Mouse (Mus musculus) limb, embryonic 13.5 days (tissue): ENCODE measurements around the gene Dgcr6. TPM values are rescaled to one million over a fixed set of nuclear protein-coding genes. Genes with fewer than 3 reads are reported as not detected.
"Not testable (repeated sequence)": the region's sequence is repeated elsewhere in the genome, so short reads cannot be mapped to it uniquely, and the experiment has no call there.

Experiments used
- ATAC-seq: fragments of 200-750 bp; cut with Nextera tagmentation; 2 replicates; pipeline ENCODE4 v1.8.0; 2017; ENCODE audit warnings: low read depth, moderate number of reproducible peaks, moderate TSS enrichment; ENCODE audit not compliant: low FRiP score
- H3K27ac ChIP-seq: fragments of 300-500 bp; sonication (generic); 2 replicates; pipeline ENCODE4 v1.5.1; 2015; ENCODE audit warnings: inconsistent platforms, mild to moderate bottlenecking, moderate library complexity
- H3K27me3 ChIP-seq: fragments of 300-500 bp; sonication (generic); 2 replicates; pipeline ENCODE4 v1.6.1; 2015; ENCODE audit warnings: mild to moderate bottlenecking, inconsistent platforms
- H3K36me3 ChIP-seq: fragments of 300-500 bp; sonication (generic); 2 replicates; pipeline ENCODE4 v1.6.1; 2015; ENCODE audit warnings: inconsistent platforms, mild to moderate bottlenecking, moderate library complexity
- H3K4me1 ChIP-seq: fragments of 300-500 bp; sonication (generic); 2 replicates; pipeline ENCODE4 v1.6.1; 2015; ENCODE audit warnings: inconsistent platforms
- H3K4me2 ChIP-seq: fragments of 300-500 bp; sonication (generic); replicated peaks from 2 replicates; pipeline ENCODE4 v1.6.1; 2015; ENCODE audit warnings: inconsistent platforms, mild to moderate bottlenecking, moderate library complexity
- H3K4me3 ChIP-seq: fragments of 300-500 bp; sonication (generic); 2 replicates; pipeline ENCODE4 v1.5.1; 2015; ENCODE audit warnings: moderate library complexity, mild to moderate bottlenecking, inconsistent platforms
- H3K9ac ChIP-seq: fragments of 300-500 bp; sonication (generic); 2 replicates; pipeline ENCODE4 v1.6.1; 2015; ENCODE audit warnings: mild to moderate bottlenecking, inconsistent platforms
- H3K9me3 ChIP-seq: fragments of 300-500 bp; sonication (generic); 2 replicates; pipeline ENCODE4 v1.6.1; 2016; ENCODE audit warnings: inconsistent platforms
- WGBS: fragments of 180-500 bp; shearing (Covaris S2); methylation state at CpG from one replicate; pipeline ENCODE4 v1.1.7; 2015; 5-methylcytosine and 5-hydroxymethylcytosine counted together
- polyA plus RNA-seq: library from polyadenylated mRNA; unstranded; fragments of >200 nt; fragmentation: Nextera tagmentation; extraction: Ambion mirVana; gene quantifications from 2 replicates; pipeline ENCODE4 v1.2.1, GENCODE M21; 2015

Gene Dgcr6
- polyA plus RNA-seq, result 113 and 115 TPM in 2 replicates

GRCm38 (mm10) chr16:18052731-18053202 is at the start of gene Dgcr6:
Gene Dgcr6 (plus strand): TSS chr16:18052860.
- no peak within 1 kb of the TSS for H3K4me3 ChIP-seq
- H3K27ac ChIP-seq, result no peak within 1 kb of the TSS
- H3K27me3 ChIP-seq, result 0 out of 2 replicates have a peak, but pooled peaks cover 3% of the 10 kb centered on the region
- peaks cover 7% of the 10 kb centered on the region for H3K4me1 ChIP-seq
- ATAC-seq, result peak; percentile 75; the same call in 1 of the 2 replicates
- H3K36me3 ChIP-seq, result no peaks in the 10 kb centered on the region
- peak within 1 kb of the TSS; percentile 39 for H3K4me2 ChIP-seq
- 11% methylated on average over 11 of the region's 11 CpGs for WGBS
- no peaks in the 10 kb centered on the region for H3K9me3 ChIP-seq
- H3K9ac ChIP-seq, result no peak within 1 kb of the TSS

GRCm38 (mm10) chr16:18004589-18004988 is 48.1 kb upstream of the Dgcr6 start:
- no peak for ATAC-seq
- Histone ChIP-seq H3K36me3 (no peaks in the 10 kb centered on the region), H3K9ac (no peak overlapping the region), H3K4me3 (no peak overlapping the region), H3K4me2 (no peak overlapping the region), H3K4me1 (no peaks in the 10 kb centered on the region), H3K27me3 (no peaks in the 10 kb centered on the region), H3K27ac (no peak overlapping the region), H3K9me3 (no peaks in the 10 kb centered on the region)
- WGBS, result 76% methylated on average over 5 of the region's 5 CpGs

- Histone ChIP-seq H3K4me3 (no peak overlapping the region), H3K4me1 (no peaks in the 10 kb centered on the region), H3K9me3 (no peaks in the 10 kb centered on the region), H3K4me2 (no peak overlapping the region), H3K9ac (no peak overlapping the region), H3K36me3 (no peaks in the 10 kb centered on the region), H3K27ac (no peak overlapping the region), H3K27me3 (no peaks in the 10 kb centered on the region)
- no peak for ATAC-seq
- 64% methylated on average over 4 of the region's 4 CpGs for WGBS
Measured at GRCm38 (mm10) chr16:18007083-18007482, 45.6 kb upstream of the Dgcr6 start.

- no peak overlapping the region for H3K4me2 ChIP-seq
- no peak overlapping the region for H3K9ac ChIP-seq
- no peaks in the 10 kb centered on the region for H3K4me1 ChIP-seq
- no peaks in the 10 kb centered on the region for H3K9me3 ChIP-seq
- no peak overlapping the region for H3K4me3 ChIP-seq
- no peaks in the 10 kb centered on the region for H3K27me3 ChIP-seq
- no peak overlapping the region for H3K27ac ChIP-seq
- no peaks in the 10 kb centered on the region for H3K36me3 ChIP-seq
- 74% methylated on average over 6 of the region's 6 CpGs for WGBS
- no peak for ATAC-seq
Measured at GRCm38 (mm10) chr16:18011101-18011500, 41.6 kb upstream of the Dgcr6 start.

- not testable (repeated sequence) for ATAC-seq, H3K36me3 ChIP-seq
- 71% methylated on average over 4 of the region's 4 CpGs for WGBS
Measured at GRCm38 (mm10) chr16:18016482-18016881, 36.2 kb upstream of the Dgcr6 start.

GRCm38 (mm10) chr16:18022780-18023557 is 29.7 kb upstream of the Dgcr6 start:
- 65% methylated on average over 8 of the region's 8 CpGs for WGBS

More at GRCm38 (mm10) chr16:18016482-18016881, 36.2 kb upstream of the Dgcr6 start:
- H3K9ac ChIP-seq, H3K27me3 ChIP-seq, H3K4me1 ChIP-seq, H3K4me3 ChIP-seq, H3K27ac ChIP-seq, H3K9me3 ChIP-seq, H3K4me2 ChIP-seq: not testable (repeated sequence)

GRCm38 (mm10) chr16:18027371-18027770 is 25.3 kb upstream of the Dgcr6 start:
- Histone ChIP-seq H3K4me2 (no peak overlapping the region), H3K36me3 (no peaks in the 10 kb centered on the region), H3K9ac (no peak overlapping the region), H3K9me3 (no peaks in the 10 kb centered on the region), H3K4me1 (no peaks in the 10 kb centered on the region), H3K27ac (no peak overlapping the region), H3K27me3 (no peaks in the 10 kb centered on the region), H3K4me3 (no peak overlapping the region)
- WGBS, result 61% methylated on average over 2 of the region's 2 CpGs
- ATAC-seq, result no peak

More at GRCm38 (mm10) chr16:18022780-18023557, 29.7 kb upstream of the Dgcr6 start:
- no peak overlapping the region for H3K4me3 ChIP-seq
- no peak overlapping the region for H3K4me2 ChIP-seq
- no peak for ATAC-seq
- H3K27ac ChIP-seq, result no peak overlapping the region
- no peaks in the 10 kb centered on the region for H3K9me3 ChIP-seq
- H3K9ac ChIP-seq, result no peak overlapping the region
- H3K27me3 ChIP-seq, result no peaks in the 10 kb centered on the region
- H3K36me3 ChIP-seq, result no peaks in the 10 kb centered on the region
- H3K4me1 ChIP-seq, result no peaks in the 10 kb centered on the region

- no peak for ATAC-seq
- no peak overlapping the region for H3K4me2 ChIP-seq
- H3K9me3 ChIP-seq, result no peaks in the 10 kb centered on the region
- H3K4me3 ChIP-seq, result no peak overlapping the region
- H3K27ac ChIP-seq, result no peak overlapping the region
- no peaks in the 10 kb centered on the region for H3K27me3 ChIP-seq
- no peak overlapping the region for H3K9ac ChIP-seq
- no peaks in the 10 kb centered on the region for H3K4me1 ChIP-seq
- WGBS, result 51% methylated on average over 2 of the region's 2 CpGs
- H3K36me3 ChIP-seq, result no peaks in the 10 kb centered on the region
Measured at GRCm38 (mm10) chr16:18031752-18032151, 20.9 kb upstream of the Dgcr6 start.

- Histone ChIP-seq H3K27ac (no peak overlapping the region), H3K4me3 (no peak overlapping the region), H3K9me3 (no peaks in the 10 kb centered on the region), H3K4me1 (no peaks in the 10 kb centered on the region), H3K9ac (no peak overlapping the region), H3K36me3 (no peaks in the 10 kb centered on the region), H3K4me2 (no peak overlapping the region), H3K27me3 (peaks cover 12% of the 10 kb centered on the region; the same call in 1 of the 2 replicates)
- ATAC-seq, result no peak
- 79% methylated on average over 4 of the region's 4 CpGs for WGBS
Measured at GRCm38 (mm10) chr16:18033289-18033688, 19.4 kb upstream of the Dgcr6 start.

GRCm38 (mm10) chr16:18034286-18034685 is 18.4 kb upstream of the Dgcr6 start:
- 62% methylated on average over 4 of the region's 4 CpGs for WGBS

GRCm38 (mm10) chr16:18036425-18036955 is 16.2 kb upstream of the Dgcr6 start:
- H3K4me3 ChIP-seq, result no peak overlapping the region
- ATAC-seq, result no peak
- H3K27ac ChIP-seq, result no peak overlapping the region
- no peak overlapping the region for H3K4me2 ChIP-seq
- no peaks in the 10 kb centered on the region for H3K9me3 ChIP-seq
- peaks cover 16% of the 10 kb centered on the region; the same call in 1 of the 2 replicates for H3K27me3 ChIP-seq
- 15% methylated on average over 16 of the region's 16 CpGs for WGBS
- no peak overlapping the region for H3K9ac ChIP-seq
- no peaks in the 10 kb centered on the region for H3K36me3 ChIP-seq
- H3K4me1 ChIP-seq, result no peaks in the 10 kb centered on the region

More at GRCm38 (mm10) chr16:18034286-18034685, 18.4 kb upstream of the Dgcr6 start:
- H3K9ac ChIP-seq, result no peak overlapping the region
- no peaks in the 10 kb centered on the region for H3K9me3 ChIP-seq
- no peak overlapping the region for H3K4me2 ChIP-seq
- no peaks in the 10 kb centered on the region for H3K36me3 ChIP-seq
- H3K4me3 ChIP-seq, result no peak overlapping the region
- peaks cover 16% of the 10 kb centered on the region; the same call in 1 of the 2 replicates for H3K27me3 ChIP-seq
- H3K27ac ChIP-seq, result no peak overlapping the region
- no peak for ATAC-seq
- no peaks in the 10 kb centered on the region for H3K4me1 ChIP-seq

GRCm38 (mm10) chr16:18037025-18037424 is 15.6 kb upstream of the Dgcr6 start:
- no peak overlapping the region for H3K4me2 ChIP-seq
- no peak for ATAC-seq
- WGBS, result 52% methylated on average over 9 of the region's 9 CpGs
- no peaks in the 10 kb centered on the region for H3K4me1 ChIP-seq
- H3K4me3 ChIP-seq, result no peak overlapping the region
- no peak overlapping the region for H3K9ac ChIP-seq
- H3K36me3 ChIP-seq, result no peaks in the 10 kb centered on the region
- peaks cover 16% of the 10 kb centered on the region; the same call in 1 of the 2 replicates for H3K27me3 ChIP-seq
- no peaks in the 10 kb centered on the region for H3K9me3 ChIP-seq
- H3K27ac ChIP-seq, result no peak overlapping the region
